Mouse (Mus musculus): Measurements from ENCODE around the gene Met.

GRCm38 (mm10) chr6:17555719-17556118 is 92.1 kb downstream of the Met start:
- TF ChIP-seq CTCF (IDR thresholded peaks at IDR 0.05; ENCODE audit: low read depth): no peak
- TF ChIP-seq EP300 (optimal IDR thresholded peaks at IDR 0.05): no peak
